In the genomic region with DNA sequence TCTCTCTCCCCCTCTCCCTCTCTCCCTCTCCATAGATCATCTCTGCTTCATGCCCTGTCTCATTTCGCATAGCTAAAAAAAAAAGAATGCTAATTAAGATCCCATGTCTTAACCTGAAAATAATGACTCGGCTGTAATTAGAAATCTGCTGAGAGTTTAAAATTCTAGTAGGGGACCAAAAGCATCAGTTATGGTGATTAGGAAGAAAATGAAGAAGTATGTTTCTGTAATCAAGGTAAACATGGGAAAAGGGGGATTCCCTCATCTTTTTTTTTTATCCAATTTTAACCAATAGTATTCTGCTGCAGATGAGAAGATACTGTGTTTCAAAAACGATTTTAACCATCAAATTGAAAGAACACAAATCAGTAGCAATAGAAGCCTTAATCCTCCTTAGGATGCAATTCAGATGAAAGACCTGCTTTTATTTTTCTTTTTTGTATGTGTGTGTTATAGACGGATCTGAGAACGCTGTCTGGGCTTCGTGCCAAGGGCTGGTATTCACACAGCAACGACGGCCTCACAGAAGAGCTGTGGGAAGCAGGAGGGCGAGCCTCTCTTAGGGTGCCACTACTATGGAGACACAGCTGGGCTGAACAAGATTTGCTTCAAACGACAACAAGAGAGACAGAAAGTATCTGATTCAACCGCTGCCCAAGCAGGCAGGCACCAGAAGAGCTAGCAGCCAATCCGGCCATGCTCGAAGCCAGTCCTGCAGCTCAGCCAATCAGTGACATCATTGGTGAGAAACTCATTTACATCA, we compare ENCODE assay signal across 7 mouse cellular contexts.
DNase-seq lines count a peak whose midpoint lies in the region; ATAC-seq lines count a peak whose summit lies in the region.

No protein-coding gene starts in this region.

- H3K27ac ChIP-seq in kidney, embryonic 15.5 days = no peak overlapping the region
- no peak overlapping the region for H3K27ac ChIP-seq in limb, embryonic 13.5 days
- H3K27ac ChIP-seq in neural tube, embryonic 13.5 days (replicated peaks) = peak overlapping the region; percentile 96

- H3K27me3 ChIP-seq in kidney, embryonic 15.5 days = no peaks in the 10 kb centered on the region
- no peaks in the 10 kb centered on the region for H3K27me3 ChIP-seq in limb, embryonic 13.5 days
- H3K27me3 ChIP-seq in neural tube, embryonic 13.5 days = no peaks in the 10 kb centered on the region

- 0 out of 2 replicates have a peak overlapping the region, but pooled peaks have one; percentile 1 for H3K4me3 ChIP-seq in kidney, embryonic 15.5 days (replicated peaks)
- peak overlapping the region; percentile 30 for H3K4me3 ChIP-seq in limb, embryonic 13.5 days
- H3K4me3 ChIP-seq in neural tube, embryonic 13.5 days = peak overlapping the region; percentile 40

- peak overlapping the region; percentile 40 for H3K4me2 ChIP-seq in kidney, embryonic 15.5 days
- peak overlapping the region; percentile 61 for H3K4me2 ChIP-seq in limb, embryonic 13.5 days (replicated peaks)
- peak overlapping the region; percentile 57 for H3K4me2 ChIP-seq in neural tube, embryonic 13.5 days

- H3K4me1 ChIP-seq in kidney, embryonic 15.5 days = peaks cover 13% of the 10 kb centered on the region; the same call in 1 of the 2 replicates
- H3K4me1 ChIP-seq in limb, embryonic 13.5 days = peaks cover 38% of the 10 kb centered on the region
- peaks cover 42% of the 10 kb centered on the region for H3K4me1 ChIP-seq in neural tube, embryonic 13.5 days (replicated peaks)

- DNase-seq in brain, embryonic 18.5 days (ENCODE audit: low read depth, low spot score) = peak; percentile 94
- peak; percentile 63 to 79 for DNase-seq in cerebellum, postnatal 36 days
- no peak for DNase-seq in thymus, postnatal 0 days (ENCODE audit: low spot score)

- H3K36me3 ChIP-seq in kidney, embryonic 15.5 days = no peaks in the 10 kb centered on the region
- H3K36me3 ChIP-seq in limb, embryonic 13.5 days = no peaks in the 10 kb centered on the region
- H3K36me3 ChIP-seq in neural tube, embryonic 13.5 days = no peaks in the 10 kb centered on the region

- H3K9me3 ChIP-seq in kidney, embryonic 15.5 days (replicated peaks) = no peaks in the 10 kb centered on the region
- H3K9me3 ChIP-seq in limb, embryonic 13.5 days = no peaks in the 10 kb centered on the region
- no peaks in the 10 kb centered on the region for H3K9me3 ChIP-seq in neural tube, embryonic 13.5 days

- ATAC-seq in granulocyte monocyte progenitor cell, adult 5-6 weeks (replicated peaks; ENCODE audit: poor library complexity, severe bottlenecking) = peak; percentile 69
- peak; percentile 52 for ATAC-seq in kidney, embryonic 15.5 days (replicated peaks; ENCODE audit: low FRiP score)
- peak; percentile 73 for ATAC-seq in limb, embryonic 13.5 days (ENCODE audit: low FRiP score, low read depth)
- peak; percentile 84 for ATAC-seq in neural tube, embryonic 13.5 days (ENCODE audit: low read depth)

- no peak overlapping the region for H3K9ac ChIP-seq in kidney, embryonic 15.5 days
- H3K9ac ChIP-seq in limb, embryonic 13.5 days = peak overlapping the region; percentile 62
- H3K9ac ChIP-seq in neural tube, embryonic 13.5 days = peak overlapping the region; percentile 67

- 43% methylated on average over 13 of the region's 13 CpGs for WGBS in kidney, embryonic 15.5 days
- 30% methylated on average over 13 of the region's 13 CpGs for WGBS in limb, embryonic 13.5 days
- 10% methylated on average over 13 of the region's 13 CpGs for WGBS in neural tube, embryonic 13.5 days
